Mouse (Mus musculus) intestine, embryonic 14.5 days (tissue): Measurements from ENCODE around the gene Polr3c. TPM values are rescaled to one million over a fixed set of nuclear protein-coding genes. Genes with fewer than 3 reads are reported as not detected.
A peak's percentile ranks its signal among the peaks of the same experiment; 100 is the strongest.

ENCODE experiments used
- ATAC-seq: fragments of 200-750 bp; cut with Nextera tagmentation; replicated peaks from 2 replicates; pipeline ENCODE4 v1.8.0; 2017; ENCODE audit warnings: low read depth, moderate number of reproducible peaks, moderate TSS enrichment, moderate library complexity; ENCODE audit not compliant: low FRiP score, low TSS enrichment
- DNase-seq: peaks from one replicate; pipeline ENCODE4 v3.0.0-alpha.2; 2018; ENCODE audit warnings: low spot score
- H3K27ac ChIP-seq: fragments of 300-500 bp; sonication (generic); 2 replicates; pipeline ENCODE4 v1.5.1; 2014; ENCODE audit warnings: low read depth, mild to moderate bottlenecking, control low read depth
- H3K27me3 ChIP-seq: fragments of 300-500 bp; sonication (generic); replicated peaks from 2 replicates; pipeline ENCODE4 v1.6.1; 2014; ENCODE audit warnings: low read length, control low read depth; ENCODE audit not compliant: control insufficient read depth, insufficient read depth
- H3K36me3 ChIP-seq: fragments of 300-500 bp; sonication (generic); 2 replicates; pipeline ENCODE4 v1.6.1; 2014; ENCODE audit warnings: low read length, control low read depth; ENCODE audit not compliant: control insufficient read depth, insufficient read depth
- H3K4me1 ChIP-seq: fragments of 300-500 bp; sonication (generic); replicated peaks from 2 replicates; pipeline ENCODE4 v1.6.1; 2014; ENCODE audit warnings: low read length, control low read depth, mixed read lengths; ENCODE audit not compliant: control insufficient read depth, insufficient read depth
- H3K4me2 ChIP-seq: fragments of 300-500 bp; sonication (generic); 2 replicates; pipeline ENCODE4 v1.6.1; 2014; ENCODE audit warnings: low read length
- H3K4me3 ChIP-seq: fragments of 300-500 bp; sonication (generic); 2 replicates; pipeline ENCODE4 v1.5.1; 2014; ENCODE audit warnings: low read depth, low read length, control low read depth, mixed read lengths
- H3K9ac ChIP-seq: fragments of 300-500 bp; sonication (generic); 2 replicates; pipeline ENCODE4 v1.6.1; 2014; ENCODE audit warnings: mild to moderate bottlenecking, low read length
- H3K9me3 ChIP-seq: fragments of 300-500 bp; sonication (generic); 2 replicates; pipeline ENCODE4 v1.6.1; 2016; ENCODE audit warnings: low read length, control low read depth; ENCODE audit not compliant: control insufficient read depth
- WGBS: fragments of 180-500 bp; shearing (Covaris S2); extraction: QIAGEN DNeasy Blood & Tissue Kit; methylation state at CpG from one replicate; pipeline ENCODE4 v1.1.7; 2014; 5-methylcytosine and 5-hydroxymethylcytosine counted together
- polyA plus RNA-seq: library from polyadenylated mRNA; unstranded; fragments of >200 nt; fragmentation: Nextera tagmentation; extraction: Ambion mirVana; gene quantifications from 2 replicates; pipeline ENCODE4 v1.2.1, GENCODE M21; 2014

Gene Polr3c
- polyA plus RNA-seq, 1 experiment from 2014 or later = 34.5 TPM

DNA sequence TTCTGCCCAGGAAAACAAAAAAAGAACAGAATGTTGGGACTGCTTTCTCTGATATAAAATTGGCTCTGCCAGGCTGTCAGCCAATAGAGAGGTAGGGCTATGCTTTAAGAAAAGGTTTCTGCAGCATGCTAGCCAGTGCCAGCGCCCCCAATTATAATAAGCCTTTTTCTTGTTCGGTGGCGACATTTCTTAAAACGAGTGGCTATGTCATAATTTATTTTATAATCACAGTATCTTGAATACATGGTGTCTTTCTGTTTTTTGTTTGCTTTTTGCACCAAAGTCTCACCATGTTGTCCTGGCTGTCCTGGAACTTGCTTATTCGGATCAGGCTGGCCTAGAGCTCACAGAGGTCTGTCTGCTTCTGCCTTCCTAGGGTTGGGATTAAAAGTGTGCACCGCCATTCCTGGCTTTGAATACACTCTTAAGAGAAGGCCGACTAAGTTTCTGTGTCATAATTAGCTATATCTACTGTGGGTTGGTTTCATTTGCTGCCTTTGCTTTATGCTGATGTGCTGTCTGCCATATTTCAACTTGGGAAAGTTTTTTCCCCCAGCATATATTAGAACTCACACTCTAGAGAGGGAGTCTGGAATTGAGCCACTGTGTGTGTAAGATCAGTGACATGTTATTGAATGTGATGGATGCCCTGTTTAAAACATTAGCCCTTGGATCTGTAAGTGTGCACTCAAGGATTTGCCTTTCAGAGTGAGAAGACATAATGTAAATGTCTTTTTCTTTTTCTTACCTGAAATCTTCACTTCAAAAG lies 1.4 kb upstream of the Polr3c start:
- no peak for ATAC-seq
- WGBS = 49% methylated on average over 7 of the region's 7 CpGs

DNA sequence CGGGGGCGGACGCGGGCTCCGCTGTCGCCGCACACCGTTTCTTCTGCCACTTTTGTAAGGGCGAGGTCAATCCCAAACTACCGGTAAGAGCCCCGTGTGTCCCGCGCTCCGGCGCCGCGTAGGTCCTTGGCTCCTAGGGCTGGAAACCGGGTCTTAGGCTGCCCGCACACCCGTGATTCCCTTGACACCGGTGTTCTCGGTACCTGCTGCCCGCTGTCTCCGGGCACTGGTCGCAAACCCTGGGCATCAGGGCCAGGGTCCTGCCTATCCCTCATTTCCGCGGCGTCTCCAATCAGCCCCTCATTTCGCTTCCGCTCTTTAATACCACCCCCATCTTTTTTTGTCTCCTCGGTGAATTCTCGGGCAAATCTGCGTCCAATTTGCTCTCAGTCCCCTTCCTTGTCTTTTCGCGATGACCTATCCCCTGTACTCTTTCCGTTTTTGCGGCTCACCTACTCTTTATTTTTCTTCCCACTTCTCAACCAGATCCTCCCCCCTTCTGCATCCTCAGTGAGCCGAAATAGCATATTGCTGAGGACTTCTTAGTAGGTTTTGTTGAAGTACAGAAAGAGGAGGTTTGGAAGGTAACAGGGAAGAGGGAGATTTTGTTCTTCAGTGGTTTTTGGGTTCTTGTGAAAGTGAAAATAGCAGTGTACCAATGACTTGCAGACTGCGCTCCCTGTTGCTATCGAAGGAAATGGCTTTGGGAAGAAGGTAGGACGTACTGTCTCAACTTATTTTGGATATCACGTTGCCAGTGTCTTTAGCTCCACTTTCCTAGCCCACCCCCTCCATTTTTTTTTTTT lies 603 bp upstream of the Polr3c start:
- Histone ChIP-seq H3K27me3 (no peaks in the 10 kb centered on the region), H3K27ac (peak overlapping the region; percentile 73), H3K36me3 (peaks cover 13% of the 10 kb centered on the region), H3K9me3 (no peaks in the 10 kb centered on the region), H3K4me2 (peak overlapping the region; percentile 65), H3K4me3 (peak overlapping the region; percentile 86), H3K9ac (peak overlapping the region; percentile 83), H3K4me1 (peaks cover 23% of the 10 kb centered on the region)
- ATAC-seq = peak; percentile 47
- DNase-seq = peak; percentile 76
- WGBS = under 1% methylated on average over 42 of the region's 42 CpGs

More for the DNA sequence above, 1.4 kb upstream of the Polr3c start:
- peak overlapping the region; percentile 65 for H3K4me2 ChIP-seq
- H3K4me1 ChIP-seq = peaks cover 23% of the 10 kb centered on the region
- no peak for DNase-seq
- H3K27me3 ChIP-seq = no peaks in the 10 kb centered on the region
- peak overlapping the region; percentile 73; the same call in 1 of the 2 replicates for H3K27ac ChIP-seq
- H3K4me3 ChIP-seq = peak overlapping the region; percentile 86
- peaks cover 5% of the 10 kb centered on the region for H3K36me3 ChIP-seq
- H3K9me3 ChIP-seq = no peaks in the 10 kb centered on the region
- peak overlapping the region; percentile 83; the same call in 1 of the 2 replicates for H3K9ac ChIP-seq

- DNase-seq = no peak
- Histone ChIP-seq H3K4me1 (no peaks in the 10 kb centered on the region), H3K4me3 (no peak overlapping the region), H3K9ac (no peak overlapping the region), H3K9me3 (no peaks in the 10 kb centered on the region), H3K4me2 (no peak overlapping the region), H3K27ac (no peak overlapping the region), H3K27me3 (no peaks in the 10 kb centered on the region), H3K36me3 (peaks cover 68% of the 10 kb centered on the region)
- 40% methylated on average over 14 of the region's 14 CpGs for WGBS
- no peak for ATAC-seq
Observed at GRCm38 (mm10) chr3:96719173-96719572, 8.3 kb downstream of the Polr3c start.

DNA sequence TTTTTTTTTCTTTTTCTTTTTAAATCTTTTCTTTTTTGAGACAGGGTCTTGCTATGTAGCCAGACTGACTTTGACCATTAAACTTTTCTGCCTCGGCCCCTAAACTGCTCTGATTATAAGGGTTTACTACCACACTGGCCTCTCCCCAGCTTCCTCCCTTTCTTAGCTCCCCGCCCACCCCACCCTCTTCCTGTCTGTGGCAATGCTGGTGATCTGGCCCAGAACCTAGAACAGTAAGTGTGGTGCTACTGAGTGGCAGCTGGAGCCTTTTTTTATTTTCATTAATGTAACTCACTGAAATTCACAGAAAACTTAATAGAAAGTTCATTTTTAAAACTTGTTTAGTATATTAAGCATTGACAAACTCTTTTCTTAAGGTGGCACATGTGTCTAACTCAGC lies 11.6 kb downstream of the Polr3c start:
- Histone ChIP-seq H3K36me3 (peaks cover 68% of the 10 kb centered on the region), H3K4me2 (no peak overlapping the region)

DNA sequence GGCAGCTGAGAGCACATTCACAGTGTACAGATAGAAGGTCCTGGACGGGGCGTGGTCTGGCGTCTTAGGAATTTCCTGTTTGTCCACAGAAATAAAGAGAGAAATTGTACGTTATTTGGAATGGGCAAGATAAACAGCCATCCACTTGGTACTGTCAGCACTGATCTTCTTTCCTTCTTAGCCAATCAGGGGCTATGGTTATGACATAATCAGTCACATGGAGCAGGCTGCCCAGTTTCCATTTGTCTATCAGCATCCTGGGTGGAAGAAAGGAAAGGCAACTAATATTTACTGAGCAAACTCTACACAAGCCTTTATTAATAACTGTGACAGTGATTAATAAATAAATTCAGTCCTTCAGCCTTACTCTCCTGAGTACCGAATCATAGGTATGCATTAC lies 13.1 kb downstream of the Polr3c start:
- Histone ChIP-seq H3K4me2 (no peak overlapping the region), H3K9me3 (no peaks in the 10 kb centered on the region), H3K27ac (no peak overlapping the region), H3K36me3 (peaks cover 74% of the 10 kb centered on the region), H3K9ac (no peak overlapping the region), H3K27me3 (no peaks in the 10 kb centered on the region), H3K4me3 (no peak overlapping the region), H3K4me1 (no peaks in the 10 kb centered on the region)
- no peak for DNase-seq
- no peak for ATAC-seq
- 73% methylated on average over 5 of the region's 5 CpGs for WGBS

More for the DNA sequence above, 11.6 kb downstream of the Polr3c start:
- Histone ChIP-seq H3K4me1 (no peaks in the 10 kb centered on the region), H3K27ac (no peak overlapping the region), H3K4me3 (no peak overlapping the region), H3K9me3 (no peaks in the 10 kb centered on the region), H3K27me3 (no peaks in the 10 kb centered on the region), H3K9ac (no peak overlapping the region)
- WGBS = 83% methylated on average over 2 of the region's 2 CpGs
- ATAC-seq = no peak
- DNase-seq = no peak

DNA sequence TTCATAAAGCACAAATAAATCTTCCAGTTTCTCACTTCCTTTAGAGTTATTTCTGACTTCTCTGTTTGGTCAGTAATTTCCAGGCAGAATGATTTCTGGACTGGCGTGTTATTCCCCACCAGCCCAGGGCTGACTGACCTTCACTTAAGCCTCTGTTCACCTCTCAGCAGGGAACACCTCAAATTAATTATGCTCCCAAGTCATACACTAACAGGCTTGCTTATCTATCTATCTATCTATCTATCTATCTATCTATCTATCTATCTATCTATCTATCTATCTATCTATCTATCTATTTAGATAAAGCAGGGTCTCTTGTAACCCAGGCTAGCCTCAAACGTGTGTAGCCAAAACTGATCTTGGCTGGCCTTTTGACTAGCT lies 18.8 kb downstream of the Polr3c start:
- 58% methylated on average over 2 of the region's 2 CpGs for WGBS
- Histone ChIP-seq H3K9ac (peak overlapping the region; percentile 59), H3K4me2 (peak overlapping the region; percentile 98; the same call in 1 of the 2 replicates), H3K27ac (no peak overlapping the region), H3K9me3 (no peaks in the 10 kb centered on the region), H3K4me3 (peak overlapping the region; percentile 49; the same call in 1 of the 2 replicates), H3K27me3 (no peaks in the 10 kb centered on the region), H3K36me3 (peaks cover 60% of the 10 kb centered on the region), H3K4me1 (0 out of 2 replicates have a peak, but pooled peaks cover 4% of the 10 kb centered on the region)
- peak; percentile 9; the same call in 1 of the 2 replicates for ATAC-seq
- no peak for DNase-seq

DNA sequence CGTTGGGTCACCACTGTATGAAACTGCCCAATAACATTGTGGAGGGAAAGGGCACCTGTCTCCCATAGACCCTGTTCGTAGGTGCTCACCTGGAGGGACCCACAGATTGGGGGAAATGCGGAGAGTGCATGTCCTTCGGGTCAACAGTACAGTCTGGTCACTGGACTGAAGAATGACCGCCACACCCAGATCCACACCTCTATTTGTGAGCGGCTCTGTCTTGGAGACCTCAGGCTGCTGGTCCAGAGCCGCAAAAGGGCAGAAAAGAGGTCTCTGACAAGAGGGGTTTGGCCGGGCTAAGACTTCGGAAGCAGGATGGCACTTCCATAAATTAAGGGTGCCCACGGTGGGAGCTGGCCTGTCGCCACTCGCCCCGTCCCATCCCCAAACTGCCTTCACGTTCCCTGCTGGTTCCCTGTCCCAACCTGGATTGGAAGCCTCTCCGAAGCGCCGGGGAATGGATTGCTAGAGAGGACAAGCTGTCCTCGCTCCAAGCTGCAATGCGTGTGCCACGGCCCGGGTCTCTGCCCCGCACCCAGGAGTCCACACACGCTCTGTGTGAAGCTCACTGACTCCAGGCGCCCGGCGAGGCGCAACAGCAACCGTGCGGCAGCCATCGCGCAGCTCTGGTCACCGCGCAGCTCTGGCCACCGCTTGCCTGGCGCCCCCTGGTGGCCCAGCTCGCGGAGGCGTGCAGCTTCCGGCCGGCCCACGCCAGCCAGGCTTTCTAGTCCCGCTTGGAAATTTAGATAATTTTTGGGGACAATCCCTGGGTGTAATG lies 19.3 kb downstream of the Polr3c start, which contains the start of gene Nudt17:
TSS of gene Nudt17 (minus strand) at position 660 of the 781 bp plus-strand sequence.
- Histone ChIP-seq H3K27me3 (no peaks in the 10 kb centered on the region), H3K4me1 (0 out of 2 replicates have a peak, but pooled peaks cover 4% of the 10 kb centered on the region), H3K4me3 (peak within 1 kb of the TSS; percentile 49), H3K36me3 (peaks cover 60% of the 10 kb centered on the region), H3K27ac (no peak within 1 kb of the TSS), H3K9ac (peak within 1 kb of the TSS; percentile 59), H3K9me3 (no peaks in the 10 kb centered on the region), H3K4me2 (peak within 1 kb of the TSS; percentile 98)
- 5% methylated on average over 42 of the region's 42 CpGs for WGBS
- ATAC-seq (peak; percentile 85), DNase-seq (peak; percentile 89)

GRCm38 (mm10) chr3:96706984-96707383 lies 20.4 kb downstream of the Polr3c start:
- DNase-seq = no peak
- Histone ChIP-seq H3K4me3 (no peak overlapping the region), H3K36me3 (peaks cover 60% of the 10 kb centered on the region), H3K27me3 (no peaks in the 10 kb centered on the region), H3K4me1 (0 out of 2 replicates have a peak, but pooled peaks cover 4% of the 10 kb centered on the region), H3K9me3 (no peaks in the 10 kb centered on the region), H3K4me2 (no peak overlapping the region), H3K27ac (no peak overlapping the region), H3K9ac (no peak overlapping the region)
- no peak for ATAC-seq
- WGBS = 63% methylated on average over 7 of the region's 7 CpGs
